Mouse (Mus musculus) kidney, adult 2 months (tissue): ENCODE measurements at regions not wholly inside any gene's neighbourhood (a gene's known extent, or its start where the extent isn't known, plus 50 kb on each side); places are given as distances from the start of the nearest gene placed in this dataset.

Experiments
- CTCF ChIP-seq: fragments of 200-500 bp; conservative IDR thresholded peaks from 2 replicates; pipeline ENCODE4 v1.5.1; 2011; ENCODE audit warnings: low read depth, mild to moderate bottlenecking, control low read depth, low read length, moderate library complexity, mixed read lengths; ENCODE audit not compliant: insufficient read depth, insufficient read length
- POLR2A ChIP-seq: fragments of 200-500 bp; IDR thresholded peaks from one replicate; pipeline ENCODE4 v1.6.1; 2011; ENCODE audit warnings: low read depth, low read length, control low read depth

DNA sequence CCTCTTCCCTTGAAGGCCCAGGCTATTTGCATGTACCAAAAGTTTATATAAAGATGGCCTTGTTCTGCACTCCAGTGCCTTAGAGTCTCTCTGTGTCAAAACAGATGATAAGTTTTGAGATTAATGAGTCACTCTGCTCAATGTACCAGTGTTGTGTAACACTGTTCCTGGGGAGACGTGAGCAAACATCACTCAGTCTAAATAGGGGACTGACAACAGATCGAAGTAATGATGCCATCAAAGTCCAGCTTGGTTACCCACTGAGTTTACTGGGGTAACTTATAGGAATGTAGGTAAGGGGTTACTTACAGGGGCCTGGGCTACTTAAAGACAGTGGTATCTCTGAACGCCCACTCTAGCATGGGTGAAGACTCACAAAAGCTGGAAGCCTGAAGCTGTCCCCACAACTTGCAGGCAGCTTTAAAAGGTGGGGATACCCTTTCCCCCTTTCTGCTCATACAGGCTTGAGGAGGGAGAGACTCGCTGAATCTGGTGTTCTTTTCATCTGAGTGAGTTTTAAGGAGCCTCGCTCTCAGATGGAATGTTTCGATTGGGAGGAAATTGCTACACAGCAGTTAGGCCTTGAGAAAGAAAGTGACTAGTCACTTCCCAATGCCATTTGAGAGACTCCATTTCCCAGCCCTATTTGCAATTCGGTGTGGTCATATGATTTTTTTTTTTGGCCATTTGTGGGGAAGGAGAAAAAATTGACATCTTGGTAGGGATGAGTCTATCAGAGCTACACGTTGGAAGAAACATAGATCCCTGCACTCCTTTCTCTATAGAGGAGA, 134.4 kb upstream of the Atp6ap2 start:
- TF ChIP-seq POLR2A: no peak
- TF ChIP-seq CTCF: no peak
